Mouse (Mus musculus) lung, adult 10 weeks (tissue): Measurements from ENCODE around the gene Dpp8. TPM values are rescaled to one million over a fixed set of nuclear protein-coding genes. Genes with fewer than 3 reads are reported as not detected.

Experiments
- polyA plus RNA-seq: library from polyadenylated mRNA; stranded (reverse); fragments of 350-450 nt; fragmentation: Illumina TruSeq; extraction: RNeasy Lipid Tissue Mini Kit (QIAGEN cat#74804); gene quantifications from one replicate; pipeline ENCODE4 v1.2.3, GENCODE M21; 2014; ENCODE audit warnings: low read depth, low replicate concordance; ENCODE audit not compliant: insufficient read depth

Dpp8 gene
- 21.7 TPM for polyA plus RNA-seq

DNA sequence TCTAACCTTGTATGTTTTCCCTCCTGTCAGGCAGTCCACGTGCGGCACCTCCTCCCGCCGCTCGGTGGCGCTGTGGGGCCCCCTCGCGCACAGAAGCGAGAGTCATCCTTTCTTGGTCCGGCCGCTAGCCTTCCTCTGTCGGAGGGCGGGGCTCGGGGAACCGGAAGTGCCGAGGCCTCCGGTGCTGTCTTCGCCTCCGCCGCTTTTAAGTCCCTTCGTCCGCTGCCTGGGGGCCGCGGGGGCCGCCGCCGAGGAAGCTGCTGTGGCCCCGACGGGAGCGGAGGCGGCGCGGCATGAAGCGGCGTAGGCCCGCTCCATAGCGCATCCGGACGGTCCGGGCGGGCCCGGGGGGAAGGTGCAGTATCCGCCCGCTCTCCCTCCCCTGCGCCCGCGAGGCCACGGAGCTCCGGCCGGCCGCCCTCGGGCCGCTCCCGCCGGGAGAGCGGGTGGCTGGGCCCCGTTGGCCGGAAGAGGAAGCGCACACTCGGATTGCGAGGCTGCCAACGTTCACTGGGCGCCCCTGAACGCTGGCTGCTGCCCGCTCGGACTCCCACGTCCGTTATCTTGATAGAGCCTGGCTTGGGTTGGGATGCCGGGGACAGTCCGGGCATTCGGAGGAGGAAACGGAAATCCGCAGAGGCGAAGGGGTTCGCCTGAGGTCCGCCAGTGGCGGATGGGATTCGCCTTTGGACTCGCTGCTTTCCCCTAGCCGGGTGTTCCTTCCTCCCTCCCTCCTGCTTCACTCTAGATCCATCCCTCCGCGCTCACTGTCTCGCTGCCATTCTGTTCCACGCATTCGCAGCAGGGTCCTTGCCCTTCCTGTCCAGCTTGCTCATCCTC is at the start of gene Dpp8:
Gene Dpp8, plus strand, starts transcription at position 146 of the 840 bp plus-strand sequence.

DNA sequence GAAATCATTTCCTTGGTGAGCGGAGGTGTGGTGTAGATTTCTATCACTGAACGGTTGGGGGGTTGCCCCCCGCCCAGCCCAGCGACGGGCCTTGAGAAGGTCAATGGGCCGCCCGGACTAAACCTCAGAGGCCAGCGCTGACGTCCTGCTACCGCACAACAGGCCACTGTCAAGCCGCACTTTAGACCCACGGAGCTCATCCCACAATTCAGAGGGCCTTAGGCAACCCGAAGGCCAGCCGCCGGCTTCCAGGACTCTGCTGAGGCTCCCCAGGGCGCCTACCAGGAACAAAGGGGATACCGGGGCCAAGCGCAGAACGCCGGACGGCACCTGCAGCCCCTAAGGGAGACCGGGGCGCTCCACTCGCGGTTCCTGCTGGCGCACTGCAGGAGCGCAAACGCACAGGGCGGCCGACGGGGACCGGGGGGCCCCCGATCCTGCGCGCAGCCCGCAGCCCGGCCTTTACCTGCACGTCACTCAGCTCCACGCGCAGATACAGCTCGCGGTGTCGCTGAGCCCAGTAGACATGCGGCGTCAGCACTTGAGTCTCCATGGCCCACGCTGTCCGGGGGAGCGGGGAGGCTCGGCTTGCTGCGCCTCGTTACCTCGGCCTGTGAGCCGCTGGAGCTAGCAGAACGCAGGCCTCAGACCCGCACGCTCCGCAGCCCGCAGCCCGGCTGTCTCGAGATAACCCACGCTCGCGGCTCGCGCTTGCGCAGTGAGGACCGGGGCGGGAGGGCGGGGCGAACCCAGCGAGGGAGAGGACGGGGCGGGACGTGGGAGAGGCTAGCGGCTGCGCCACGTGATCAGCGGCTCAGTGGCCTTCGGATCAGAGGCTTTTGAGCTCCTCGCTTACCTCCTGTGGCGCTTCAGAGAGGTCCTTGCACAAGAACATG is 11.0 kb upstream of the Dpp8 start, which contains the start of gene Hacd3:
Gene Hacd3, minus strand, starts transcription at position 703 of the 896 bp plus-strand sequence.

DNA sequence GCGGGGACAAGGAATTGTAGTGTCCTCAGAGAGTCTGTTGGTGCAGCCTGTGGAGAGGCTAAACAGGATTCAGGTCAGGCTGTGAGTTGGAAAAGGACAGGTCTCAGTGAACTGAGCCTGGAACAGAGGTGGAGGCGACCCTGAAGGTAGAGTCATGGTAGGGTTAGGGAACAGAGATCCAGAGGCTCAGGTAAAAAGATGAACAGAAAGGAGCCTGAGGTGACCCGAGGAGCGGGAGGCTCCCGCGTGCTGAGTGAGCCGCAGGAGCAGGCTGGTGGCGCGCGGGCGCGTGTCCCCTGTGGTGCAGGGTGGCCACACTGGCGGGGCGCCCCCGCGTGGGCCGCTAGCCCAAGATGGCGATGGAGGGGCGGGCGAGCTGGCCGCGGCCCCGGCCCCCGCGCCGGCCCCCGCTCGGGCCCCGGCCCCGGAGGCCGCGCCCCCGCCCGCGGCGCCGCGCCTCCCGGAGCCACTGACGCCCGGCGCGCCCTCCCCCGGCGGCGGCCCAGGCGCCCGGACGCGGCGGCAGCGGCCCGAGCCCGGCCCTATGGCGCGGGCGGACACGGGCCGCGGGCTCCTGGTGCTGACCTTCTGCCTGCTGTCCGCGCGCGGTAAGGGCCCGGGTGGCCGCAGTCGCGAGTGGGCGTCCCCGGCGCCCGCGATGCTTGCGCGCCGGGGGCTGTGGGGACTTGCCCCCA is 68.9 kb downstream of the Dpp8 start, which contains the start of gene Igdcc4:
Gene Igdcc4, plus strand, starts transcription at position 496 of the 695 bp plus-strand sequence.

Other genes starting within 250 kb of the Dpp8 start
- gene Dennd4a, start 221.1 kb upstream of the Dpp8 start, polyA plus RNA-seq = 8.2 TPM
- not detected for gene Slc24a1, start 80.8 kb upstream of the Dpp8 start, polyA plus RNA-seq
- 9.4 TPM for gene Ints14, start 71.5 kb upstream of the Dpp8 start, polyA plus RNA-seq
- 64.8 TPM for gene Hacd3, start 10.7 kb upstream of the Dpp8 start, polyA plus RNA-seq
- gene Igdcc4, start 69.1 kb downstream of the Dpp8 start, polyA plus RNA-seq = 0.63 TPM
- not detected for gene Igdcc3, start 108.8 kb downstream of the Dpp8 start, polyA plus RNA-seq
- gene Parp16, start 162.9 kb downstream of the Dpp8 start, polyA plus RNA-seq = 3.9 TPM
- gene Cilp, start 232.8 kb downstream of the Dpp8 start, polyA plus RNA-seq = 1.4 TPM